Mouse (Mus musculus) lung, postnatal 10 days (tissue): Measurements from ENCODE around the gene Nat8l.
A peak's percentile ranks its signal among the peaks of the same experiment; 100 is the strongest.
"Not testable (repeated sequence)": the region's sequence is repeated elsewhere in the genome, so short reads cannot be mapped to it uniquely, and the experiment has no call there.

ENCODE experiments used
- DNase-seq: peaks from one replicate; pipeline ENCODE4 v3.0.0; 2021

The Nat8l gene

DNA sequence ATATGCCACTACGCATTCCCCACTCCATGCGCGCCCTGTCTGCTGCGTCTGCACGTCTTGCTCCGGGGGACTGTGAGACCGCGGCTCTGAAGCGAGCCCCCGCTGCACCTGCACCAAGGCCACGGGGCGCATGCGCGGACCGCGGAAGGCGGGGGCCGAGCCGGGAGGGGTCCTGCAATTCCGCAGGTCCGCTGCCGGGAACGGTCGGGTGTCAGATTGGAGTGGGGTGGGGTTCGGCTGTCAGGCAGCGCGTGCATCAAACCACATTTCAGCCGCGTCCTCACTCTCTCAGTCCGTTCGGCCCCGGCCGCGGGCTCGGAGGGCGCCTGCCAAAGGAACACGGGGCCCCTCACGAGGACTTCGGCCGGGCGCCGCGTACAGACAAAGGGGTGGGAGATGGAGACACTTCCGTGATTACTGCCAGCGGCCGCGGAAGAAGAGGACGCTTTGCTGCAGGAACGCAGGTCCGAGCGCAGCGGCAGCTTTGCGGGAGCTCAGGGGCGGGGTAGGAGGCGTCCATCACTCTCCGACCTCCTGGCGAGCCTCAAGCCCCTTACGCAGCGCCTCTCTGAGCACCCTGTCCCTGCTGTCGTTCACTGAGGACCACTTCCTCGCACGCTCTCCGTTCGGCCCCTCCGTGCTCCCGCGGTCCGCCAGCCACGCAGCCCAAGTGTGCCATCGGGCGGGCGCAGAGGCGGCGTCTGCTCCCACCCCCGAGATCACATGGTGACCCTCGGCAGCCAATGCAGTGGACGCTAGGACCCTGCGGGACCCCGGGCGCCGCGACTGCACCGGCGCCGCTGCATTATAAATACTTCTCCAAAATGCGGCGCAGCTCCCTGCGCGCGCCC, at the start of gene Nat8l:
TSS of gene Nat8l (plus strand) at position 142 of the 851 bp plus-strand sequence.
- DNase-seq, result peak; percentile 24

DNA sequence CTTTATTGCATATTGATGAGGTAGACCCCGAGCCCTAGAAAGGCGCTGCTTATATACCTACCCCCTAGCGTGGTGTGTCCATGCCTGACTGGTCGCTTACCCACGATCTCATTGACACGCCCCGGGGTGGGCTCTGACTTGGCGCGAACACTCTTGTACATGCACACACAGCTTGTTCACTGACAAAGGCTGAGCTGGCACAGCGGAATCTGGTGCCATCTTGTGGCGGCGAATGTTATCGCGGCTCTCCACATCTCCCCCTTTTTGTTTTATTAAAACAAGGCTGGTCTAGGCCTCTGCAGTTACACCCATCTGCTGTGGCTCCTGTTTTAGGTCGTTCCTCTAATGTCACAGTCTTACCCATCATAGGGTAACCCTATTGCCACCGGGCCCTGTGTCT, 48.7 kb upstream of the Nat8l start:
- not testable (repeated sequence) for DNase-seq

DNA sequence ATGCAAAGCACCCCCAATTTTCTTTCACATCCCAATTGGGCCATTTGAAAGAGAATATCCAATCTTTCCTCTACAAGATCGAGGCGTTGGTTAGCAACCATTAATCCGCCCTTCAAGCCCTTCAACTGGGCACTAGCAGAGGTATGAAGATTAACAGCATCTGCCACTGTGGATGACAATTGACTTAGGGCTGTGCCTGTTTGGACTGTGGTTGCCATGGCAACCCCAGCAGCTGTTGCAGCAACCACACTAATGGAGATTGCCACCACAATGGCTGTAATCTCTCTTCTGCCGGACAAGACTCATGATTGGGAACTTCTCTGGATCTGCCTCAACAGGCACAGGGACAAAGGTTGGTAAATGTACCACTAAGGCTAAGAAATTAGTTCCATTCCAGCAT, 47.5 kb upstream of the Nat8l start:
- no peak for DNase-seq

DNA sequence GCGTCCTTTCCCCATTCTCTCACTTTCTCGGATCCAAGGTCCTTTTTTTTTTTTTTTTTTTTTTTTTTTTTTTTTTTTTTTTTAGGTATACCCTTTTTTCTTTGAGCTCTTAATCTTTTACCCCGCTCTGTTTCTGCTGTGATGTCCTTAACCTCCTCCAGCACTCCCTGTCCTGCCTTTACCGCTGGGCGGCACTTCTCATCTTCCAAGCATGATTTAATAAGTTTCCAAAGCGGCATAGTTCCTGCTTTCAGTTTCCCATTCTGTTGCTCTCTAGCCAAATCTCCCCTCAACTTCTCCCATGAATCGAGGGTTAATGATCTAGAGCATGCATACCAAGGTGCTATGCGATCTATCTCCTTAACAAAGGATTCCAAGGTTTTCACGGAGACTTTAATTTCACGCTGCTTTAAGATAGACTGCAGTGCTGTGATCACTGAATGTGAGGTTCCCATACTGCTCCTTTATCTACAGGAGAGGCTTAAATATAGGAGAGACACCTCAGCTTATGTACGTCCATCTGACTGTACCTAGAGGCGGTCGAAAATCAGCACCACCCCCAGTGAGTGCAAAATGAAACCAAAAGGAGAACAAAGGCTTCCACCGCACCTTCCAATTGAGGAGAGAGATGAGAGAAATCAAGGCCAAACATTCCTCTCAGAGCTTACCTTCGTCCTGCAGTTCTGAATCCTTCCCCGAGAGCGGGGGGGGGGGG, 42.2 kb upstream of the Nat8l start:
- no peak for DNase-seq

DNA sequence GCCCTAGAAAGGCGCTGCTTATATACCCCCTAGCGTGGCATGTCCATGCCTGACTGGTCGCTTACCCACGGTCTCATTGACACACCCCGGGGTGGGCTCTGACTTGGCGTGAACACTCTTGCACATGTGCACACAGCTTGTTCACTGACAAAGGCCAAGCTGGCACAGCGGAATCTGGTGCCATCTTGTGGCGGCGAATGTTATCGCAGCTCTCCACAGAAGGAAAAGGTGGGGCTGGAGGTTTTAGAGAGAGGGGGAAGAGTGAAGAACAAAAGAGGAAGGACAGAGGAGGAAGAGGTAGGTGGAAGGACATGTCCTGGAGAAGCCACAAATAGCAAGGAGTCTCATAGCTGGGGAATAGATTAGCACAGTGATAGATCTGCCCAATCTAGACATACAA, 41.4 kb upstream of the Nat8l start:
- peak; percentile 81 for DNase-seq

DNA sequence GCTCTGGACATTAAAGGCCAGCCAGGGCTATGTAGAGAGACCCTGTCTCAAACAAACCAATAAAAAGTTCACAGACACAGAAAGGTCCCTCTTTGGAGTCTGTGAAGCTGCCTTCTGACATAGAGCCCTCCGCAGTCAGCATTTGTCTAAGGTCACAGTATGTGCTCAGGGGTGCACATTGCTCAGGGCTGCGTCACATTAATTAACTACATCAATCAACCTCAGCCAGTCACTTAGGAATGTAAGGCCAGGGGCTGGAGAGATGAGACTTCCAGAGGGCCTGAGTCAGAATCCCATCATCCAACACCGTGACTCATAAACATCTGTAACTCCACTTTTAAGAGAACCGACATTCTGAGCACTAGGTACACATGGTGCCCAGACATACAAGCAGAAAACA, 39.9 kb upstream of the Nat8l start:
- DNase-seq, result no peak

DNA sequence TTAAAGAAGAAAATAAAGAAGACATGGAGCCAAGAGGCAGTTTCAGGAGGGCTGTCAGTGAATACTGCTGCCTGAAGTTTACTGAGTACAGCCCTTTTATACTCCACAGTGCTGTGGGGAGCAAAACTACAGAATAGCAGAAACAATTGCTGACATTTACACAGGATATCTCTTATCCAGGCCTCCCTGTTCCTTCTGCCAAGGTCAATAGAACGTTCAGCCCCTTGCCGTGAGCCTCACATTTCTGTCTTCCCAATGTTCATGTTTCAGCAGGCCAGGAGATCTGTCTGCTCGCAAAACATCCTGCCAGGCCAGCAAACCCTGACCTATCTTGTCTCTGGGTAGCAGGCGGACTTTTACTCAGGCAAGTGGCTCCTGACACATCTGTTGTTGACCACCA, 36.4 kb upstream of the Nat8l start:
- no peak for DNase-seq

DNA sequence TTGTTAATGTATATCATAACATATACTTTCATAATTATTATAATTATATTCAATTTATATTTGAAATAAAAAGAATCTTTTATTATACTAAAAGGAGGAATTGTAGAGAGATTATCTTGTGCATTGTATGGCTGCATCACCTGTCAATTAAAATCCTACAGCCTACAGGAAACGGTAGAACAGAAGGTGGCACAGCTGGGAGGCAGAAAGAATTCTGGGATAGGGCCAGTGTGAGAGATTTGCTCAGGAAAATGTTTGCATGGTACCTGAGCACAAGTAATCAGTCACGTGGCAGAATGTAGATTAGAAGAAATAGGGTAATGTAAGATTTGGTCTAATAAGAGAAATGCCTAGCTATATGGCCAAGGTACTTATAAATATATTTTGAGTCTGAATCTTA, 21.0 kb upstream of the Nat8l start:
- DNase-seq, result no peak

DNA sequence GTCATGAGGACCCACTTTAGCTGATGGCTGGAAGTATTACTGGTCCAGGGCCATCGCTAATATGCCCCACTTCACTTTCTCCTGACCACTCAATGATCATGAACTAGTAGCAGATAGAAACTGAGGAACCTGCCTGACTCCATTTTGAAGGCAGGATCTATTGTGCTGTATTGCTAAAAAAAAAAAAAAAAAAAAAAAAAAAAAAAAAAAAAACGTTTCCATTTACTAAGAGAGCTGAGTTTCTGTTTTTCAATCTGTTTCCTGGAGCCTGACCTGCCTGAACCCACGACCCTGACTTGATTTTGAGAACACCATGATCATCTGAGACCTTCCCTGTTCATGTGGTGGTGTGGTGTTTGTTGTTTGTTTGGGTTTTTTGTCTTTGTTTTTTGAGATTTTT, 19.5 kb upstream of the Nat8l start:
- DNase-seq, result no peak

DNA sequence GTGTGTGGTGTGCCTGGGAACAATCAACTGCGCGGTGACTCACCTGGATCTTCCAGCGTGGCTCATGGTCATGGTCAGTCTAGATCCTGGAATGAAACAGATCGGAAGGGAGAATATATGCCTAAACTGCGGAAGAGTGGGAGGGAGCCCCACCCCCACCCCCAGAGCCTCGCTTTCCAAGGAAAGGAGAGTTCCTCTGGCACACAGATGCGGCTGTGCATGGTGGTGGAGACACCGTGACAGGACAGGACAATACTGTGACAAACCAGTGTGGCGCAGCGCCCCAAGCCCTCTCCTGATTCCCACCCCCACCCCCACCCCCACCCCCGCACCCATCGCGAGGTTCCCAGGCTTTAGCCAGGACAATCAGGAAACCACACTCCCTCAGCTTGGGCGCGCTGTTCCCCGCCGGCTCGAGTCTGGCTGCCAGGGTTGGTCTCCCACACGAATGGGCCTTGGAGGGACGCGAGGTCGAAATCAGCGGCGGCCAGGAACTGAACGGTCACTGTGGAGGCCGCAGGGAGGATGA, 13.0 kb upstream of the Nat8l start:
- no peak for DNase-seq

DNA sequence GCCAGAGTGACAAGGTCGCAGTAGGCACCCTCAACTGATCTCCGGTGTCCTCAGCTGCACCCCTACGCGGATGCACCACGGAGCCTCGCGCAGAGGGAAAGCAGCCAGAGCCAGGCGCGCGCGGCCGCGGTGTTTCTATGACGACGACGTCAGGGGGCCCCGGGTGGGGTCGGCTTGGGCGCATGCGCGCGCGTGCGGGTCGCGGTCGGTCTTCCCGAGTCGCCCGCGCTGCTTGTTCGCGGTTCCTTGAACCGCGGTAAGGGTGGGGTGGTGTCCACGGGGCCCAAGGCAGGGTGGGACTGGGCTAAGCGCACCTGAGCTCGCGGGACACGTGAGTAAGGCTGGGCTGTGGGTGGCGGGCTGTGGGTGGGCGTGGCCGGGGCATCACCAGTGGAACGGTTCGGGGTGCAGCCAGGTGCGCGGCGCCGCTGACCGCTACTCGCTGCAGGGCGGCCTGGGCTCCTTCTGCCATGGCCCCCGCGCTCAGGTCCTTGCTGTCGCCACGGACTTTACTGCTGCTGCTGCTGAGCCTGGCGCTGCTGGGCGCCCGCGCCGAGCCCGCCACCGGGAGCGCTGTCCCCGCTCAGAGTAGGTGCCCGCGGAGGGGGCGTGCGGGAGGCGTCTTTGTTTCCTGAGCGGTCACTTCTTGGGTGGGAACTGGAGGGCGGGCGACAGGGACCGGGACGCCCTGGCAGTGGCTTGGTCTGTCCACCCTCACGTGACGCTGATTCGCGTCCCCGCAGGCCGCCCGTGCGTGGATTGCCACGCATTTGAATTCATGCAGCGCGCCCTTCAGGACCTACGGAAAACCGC, 12.3 kb upstream of the Nat8l start, which contains the start of gene Gm1673:
TSS of gene Gm1673 (plus strand) at position 125 of the 813 bp plus-strand sequence.
- DNase-seq, result peak; percentile 87

DNA sequence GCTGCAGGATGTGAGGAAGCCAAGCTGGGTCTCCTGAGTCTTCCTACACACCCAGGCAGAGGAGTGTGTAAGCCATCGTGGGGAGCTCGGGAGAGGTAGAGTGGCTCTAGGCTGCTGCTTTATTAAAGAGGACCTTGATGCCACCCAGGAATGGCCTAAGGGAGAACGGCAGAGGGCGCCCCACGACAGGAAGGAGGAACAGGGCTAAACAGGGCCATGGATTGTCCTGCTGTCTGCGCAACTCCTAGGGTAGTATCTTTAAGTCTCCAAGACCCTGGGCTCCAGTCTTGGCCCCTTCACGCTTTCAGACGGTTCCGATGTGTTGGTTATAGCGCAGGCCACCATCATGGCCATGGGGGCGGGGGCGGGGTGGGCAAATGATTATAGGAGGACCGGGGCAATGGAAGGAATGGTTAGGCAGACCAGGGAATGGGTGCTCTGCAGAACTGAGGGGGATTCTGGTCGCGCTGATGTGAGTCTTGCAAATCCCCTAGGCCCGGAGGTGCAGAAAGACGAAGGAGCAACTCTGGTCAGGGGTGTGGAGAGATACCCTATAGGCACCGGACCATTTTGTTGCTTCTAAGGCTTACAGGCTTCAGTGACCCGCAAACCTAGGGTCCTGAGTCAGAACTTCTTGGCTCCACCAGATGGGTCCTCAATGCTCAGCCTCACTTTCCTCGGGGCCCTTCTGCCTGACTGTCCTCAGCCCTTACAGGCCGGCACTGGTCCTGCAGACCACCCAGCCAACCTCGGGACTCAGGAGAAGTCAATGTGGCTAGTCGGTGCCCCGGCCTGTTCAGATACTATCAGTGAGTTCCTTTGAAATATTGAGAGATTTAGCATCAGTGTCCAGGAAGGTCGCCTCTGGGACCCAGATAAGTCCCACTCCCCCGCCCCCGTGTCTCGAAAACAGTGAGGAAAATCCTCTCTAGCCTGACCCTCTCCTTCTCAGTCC, 836 bp upstream of the Nat8l start:
- DNase-seq, result peak; percentile 62

DNA sequence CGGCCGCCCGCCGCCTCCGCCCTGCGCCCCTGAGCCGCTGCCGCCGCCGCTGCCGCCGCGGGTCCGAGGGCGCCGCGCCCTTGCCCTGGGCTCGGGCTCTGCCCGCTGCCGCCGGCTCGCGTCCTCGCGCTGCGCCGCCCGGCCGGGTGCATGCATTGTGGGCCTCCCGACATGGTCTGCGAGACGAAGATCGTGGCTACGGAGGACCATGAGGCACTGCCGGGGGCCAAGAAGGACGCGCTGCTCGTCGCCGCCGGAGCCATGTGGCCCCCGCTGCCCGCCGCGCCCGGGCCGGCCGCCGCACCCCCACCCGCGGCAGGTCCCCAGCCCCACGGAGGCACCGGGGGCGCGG, 886 bp downstream of the Nat8l start:
- DNase-seq, result no peak

DNA sequence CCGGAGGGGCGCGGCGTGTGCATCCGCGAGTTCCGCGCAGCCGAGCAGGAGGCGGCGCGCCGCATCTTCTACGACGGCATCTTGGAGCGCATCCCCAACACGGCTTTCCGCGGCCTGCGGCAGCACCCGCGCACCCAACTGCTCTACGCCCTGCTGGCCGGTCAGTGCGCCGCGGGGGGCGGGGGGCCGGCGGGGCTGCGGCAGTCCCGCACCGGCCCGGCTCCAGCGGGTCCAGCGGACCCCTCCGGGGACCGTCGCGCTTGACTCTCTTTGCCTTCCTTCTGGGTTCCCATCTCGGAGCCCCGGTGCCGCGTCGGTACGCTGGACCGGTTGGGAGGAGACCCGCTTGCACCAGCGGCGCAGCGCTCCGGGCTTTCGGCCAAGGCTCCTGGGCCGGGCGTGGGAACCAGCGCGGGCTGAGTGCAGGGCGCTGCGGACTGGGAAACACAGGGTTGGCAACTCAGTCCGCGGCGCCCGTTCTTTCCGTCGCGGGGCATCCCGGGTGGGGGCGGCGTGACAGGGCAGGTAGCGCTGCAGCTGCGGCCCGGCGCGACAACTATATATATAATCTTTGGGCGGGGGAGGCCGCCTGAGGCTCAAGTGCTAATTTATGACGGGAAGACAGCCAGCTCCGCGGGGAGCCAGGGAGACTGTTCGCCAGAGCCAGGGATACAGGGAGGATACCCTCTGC, 1.4 kb downstream of the Nat8l start:
- peak; percentile 50 for DNase-seq

DNA sequence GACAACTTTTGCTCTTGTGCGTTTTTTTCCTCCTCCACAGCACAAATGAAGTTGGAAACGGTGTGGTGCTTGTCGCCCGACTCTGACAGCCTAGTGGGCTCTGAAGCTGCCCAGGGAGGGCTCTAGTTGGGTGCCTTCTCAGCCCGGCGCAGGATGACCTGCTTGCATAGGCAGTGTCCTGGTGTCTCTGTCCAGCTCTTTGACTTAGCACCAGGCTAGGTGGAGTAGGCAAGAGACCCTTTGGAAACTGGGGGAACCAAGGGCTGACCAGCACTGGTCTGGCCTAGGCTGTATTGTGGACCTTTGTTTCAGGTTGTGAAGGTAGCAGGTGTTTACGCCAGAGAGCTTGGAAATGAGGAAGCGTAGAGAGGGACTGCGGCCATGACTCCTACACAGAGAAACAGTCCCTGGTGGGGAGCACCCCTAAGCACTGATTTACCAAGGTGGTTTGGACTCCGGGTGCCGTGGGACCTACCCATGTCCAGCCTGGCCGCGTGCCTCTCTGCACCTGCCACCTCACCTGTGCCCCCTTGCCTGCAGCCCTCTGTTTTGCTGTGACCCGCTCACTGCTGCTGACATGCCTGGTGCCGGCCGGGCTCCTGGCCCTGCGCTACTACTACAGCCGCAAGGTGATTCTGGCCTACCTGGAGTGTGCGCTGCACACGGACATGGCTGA, 2.2 kb downstream of the Nat8l start:
- DNase-seq, result no peak

DNA sequence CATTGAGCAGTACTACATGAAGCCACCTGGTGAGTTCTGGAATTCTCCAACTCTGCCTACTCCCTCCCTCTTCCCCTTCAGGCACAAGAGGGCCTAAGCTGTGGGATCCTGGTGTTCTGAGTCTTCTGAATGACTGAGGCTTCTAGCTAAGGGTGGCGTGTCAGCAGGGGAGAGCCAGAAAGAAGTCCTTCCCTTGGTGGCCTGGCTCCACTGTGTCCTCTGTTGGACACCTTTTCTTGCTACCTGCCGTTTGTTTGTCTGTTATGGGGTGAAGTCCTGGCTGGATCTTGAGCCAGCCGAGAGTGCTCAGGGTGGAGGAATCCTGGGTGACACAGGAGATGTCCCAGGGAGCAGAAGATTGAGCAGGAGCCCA, 2.7 kb downstream of the Nat8l start:
- DNase-seq, result no peak

DNA sequence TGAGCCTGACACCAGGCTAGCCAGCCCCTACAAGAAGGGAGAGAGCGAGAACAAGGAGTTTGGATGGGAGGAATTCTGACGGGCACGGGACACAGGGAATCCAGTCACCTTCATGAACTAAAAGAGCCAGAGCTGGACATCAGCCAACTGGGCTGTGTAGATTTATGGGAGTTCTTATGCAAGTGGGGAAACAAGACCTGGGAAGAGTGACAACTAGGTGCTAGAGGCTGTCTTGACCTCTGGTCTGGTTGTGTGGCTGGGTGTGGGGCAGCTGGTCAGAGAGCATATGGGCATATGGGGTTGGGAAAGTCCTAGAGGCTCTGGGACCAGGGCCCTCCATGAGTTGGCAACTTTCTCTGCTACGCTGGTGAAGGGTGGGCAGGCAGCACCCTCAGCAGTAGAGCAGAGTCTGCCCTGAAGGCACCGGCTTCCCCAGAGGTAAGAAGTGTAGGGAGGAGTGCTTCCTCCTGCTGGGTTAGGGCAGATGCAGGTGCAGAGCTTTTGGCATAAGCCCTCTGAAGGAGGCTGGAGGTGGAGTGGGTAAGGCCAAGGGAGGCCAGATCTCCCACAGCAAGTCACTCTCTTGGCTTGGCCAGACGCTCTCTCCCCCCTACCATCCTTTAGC, 3.8 kb downstream of the Nat8l start:
- DNase-seq, result no peak

DNA sequence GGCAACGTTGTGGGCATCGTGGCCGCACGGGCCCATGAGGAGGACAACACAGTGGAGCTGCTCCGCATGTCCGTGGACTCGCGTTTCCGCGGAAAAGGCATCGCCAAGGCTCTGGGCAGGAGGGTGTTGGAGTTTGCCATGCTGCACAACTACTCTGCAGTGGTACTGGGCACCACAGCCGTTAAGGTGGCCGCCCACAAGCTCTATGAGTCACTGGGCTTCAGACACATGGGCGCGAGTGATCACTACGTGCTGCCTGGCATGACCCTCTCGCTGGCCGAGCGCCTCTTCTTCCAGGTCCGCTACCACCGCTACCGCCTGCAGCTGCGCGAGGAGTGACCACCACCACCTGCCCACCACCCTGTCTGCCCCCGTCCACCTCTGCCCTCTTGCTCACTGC, 5.0 kb downstream of the Nat8l start:
- DNase-seq, result no peak

DNA sequence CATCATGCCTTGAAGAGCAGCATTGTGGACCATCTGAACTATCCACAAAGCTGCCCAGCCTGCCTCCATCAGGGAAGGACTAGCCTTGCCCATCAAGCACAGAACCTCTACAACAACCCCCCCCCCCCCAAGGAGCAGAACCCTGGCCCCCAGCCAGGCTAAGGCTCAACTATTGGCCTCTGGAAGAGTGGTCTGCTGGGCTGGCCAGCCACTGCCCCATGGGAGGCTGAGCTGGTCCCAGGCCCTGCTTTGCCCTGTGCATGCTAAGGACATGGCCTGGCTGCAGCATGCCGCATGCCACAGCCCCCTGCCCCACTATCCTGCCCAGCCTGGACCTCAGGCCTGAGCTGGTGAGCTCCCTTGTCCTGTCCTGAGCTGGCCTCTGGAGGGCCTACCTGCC, 5.6 kb downstream of the Nat8l start:
- no peak for DNase-seq

DNA sequence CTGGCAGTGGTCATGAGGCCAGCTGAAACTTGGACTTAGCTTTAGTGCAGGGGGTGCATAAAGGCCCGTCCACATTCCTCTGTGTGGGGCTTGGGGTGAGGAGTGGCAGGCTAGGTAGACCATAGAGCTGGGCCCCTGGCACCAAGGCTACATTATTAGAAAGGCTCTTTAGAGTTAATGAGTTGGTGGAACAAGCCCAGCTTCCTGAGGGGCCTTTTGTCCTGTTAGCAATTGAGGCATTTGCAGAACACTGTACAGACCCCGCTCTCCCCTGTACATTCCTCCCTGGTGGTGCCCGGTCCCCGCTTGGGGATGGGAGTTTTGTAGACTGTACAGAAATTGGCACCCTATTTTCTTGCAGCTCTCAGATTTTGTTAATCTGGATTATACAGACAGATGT, 6.9 kb downstream of the Nat8l start:
- no peak for DNase-seq
